Mouse (Mus musculus): ENCODE measurements around the gene Agr2. TPM values are rescaled to one million over a fixed set of nuclear protein-coding genes. Genes with fewer than 3 reads are reported as not detected.

The Agr2 gene
- polyA plus RNA-seq, 1 experiment from 2014 or later = 6.9 TPM

- Histone ChIP-seq H3K36me3 (ENCODE audit: control insufficient read depth, insufficient read depth, low read length) (no peaks in the 10 kb centered on the region), H3K9ac (ENCODE audit: low read length) (no peak overlapping the region), H3K4me3 (ENCODE audit: low read length) (no peak overlapping the region), H3K27me3 (ENCODE audit: control insufficient read depth, insufficient read depth, low read depth, low read length) (no peaks in the 10 kb centered on the region; the same call in 1 of the 2 replicates), H3K27ac (ENCODE audit: low read length) (no peak overlapping the region), H3K4me2 (ENCODE audit: low read depth, low read length) (no peak overlapping the region), H3K9me3 (ENCODE audit: control insufficient read depth, low read length) (no peaks in the 10 kb centered on the region), H3K4me1 (replicated peaks; ENCODE audit: control insufficient read depth, insufficient read depth, low read length) (peaks cover 5% of the 10 kb centered on the region; the same call in 1 of the 2 replicates)
- 75% methylated on average over 2 of the region's 2 CpGs for WGBS
- ATAC-seq (ENCODE audit: low read depth) = no peak
Measured at GRCm38 (mm10) chr12:36044691-36045090, 52.0 kb downstream of the Agr2 start.

DNA sequence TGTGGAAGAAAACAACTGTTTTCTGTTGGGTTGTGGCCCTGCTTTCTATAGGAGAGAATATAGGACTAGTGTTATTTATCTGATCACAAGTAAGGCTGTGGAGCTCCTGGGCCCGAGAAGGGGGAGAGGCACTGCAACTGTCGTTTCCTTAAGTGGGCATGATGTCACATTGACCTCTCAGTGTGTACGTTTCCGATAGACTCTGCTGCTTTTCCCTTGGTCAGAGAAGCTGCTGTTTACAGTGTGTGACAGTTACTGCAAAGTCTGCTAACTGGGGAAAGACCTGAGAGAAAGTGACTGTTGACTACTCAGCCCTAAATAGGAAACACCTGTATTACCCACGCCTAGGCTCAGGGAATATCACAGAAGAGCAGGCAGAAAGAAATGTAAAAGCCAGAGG is 53.5 kb downstream of the Agr2 start:
- Histone ChIP-seq H3K36me3 (ENCODE audit: control insufficient read depth, insufficient read depth, low read length) (no peaks in the 10 kb centered on the region), H3K27ac (ENCODE audit: low read length) (no peak overlapping the region), H3K9ac (ENCODE audit: low read length) (no peak overlapping the region), H3K9me3 (ENCODE audit: control insufficient read depth, low read length) (no peaks in the 10 kb centered on the region), H3K4me1 (replicated peaks; ENCODE audit: control insufficient read depth, insufficient read depth, low read length) (peaks cover 5% of the 10 kb centered on the region; the same call in 1 of the 2 replicates), H3K4me2 (ENCODE audit: low read depth, low read length) (no peak overlapping the region), H3K4me3 (ENCODE audit: low read length) (no peak overlapping the region), H3K27me3 (ENCODE audit: control insufficient read depth, insufficient read depth, low read depth, low read length) (no peaks in the 10 kb centered on the region; the same call in 1 of the 2 replicates)
- no peak for ATAC-seq (ENCODE audit: low read depth)
- 20% methylated on average over 5 of the region's 5 CpGs for WGBS

GRCm38 (mm10) chr12:36047593-36047992 is 54.9 kb downstream of the Agr2 start:
- Histone ChIP-seq H3K9ac (ENCODE audit: low read length) (no peak overlapping the region), H3K9me3 (ENCODE audit: control insufficient read depth, low read length) (no peaks in the 10 kb centered on the region), H3K27me3 (ENCODE audit: control insufficient read depth, insufficient read depth, low read depth, low read length) (no peaks in the 10 kb centered on the region), H3K4me1 (replicated peaks; ENCODE audit: control insufficient read depth, insufficient read depth, low read length) (no peaks in the 10 kb centered on the region), H3K4me3 (ENCODE audit: low read length) (no peak overlapping the region), H3K4me2 (ENCODE audit: low read depth, low read length) (no peak overlapping the region), H3K36me3 (ENCODE audit: control insufficient read depth, insufficient read depth, low read length) (no peaks in the 10 kb centered on the region), H3K27ac (ENCODE audit: low read length) (no peak overlapping the region)
- 57% methylated on average over 2 of the region's 2 CpGs for WGBS
- ATAC-seq (ENCODE audit: low read depth) = no peak

DNA sequence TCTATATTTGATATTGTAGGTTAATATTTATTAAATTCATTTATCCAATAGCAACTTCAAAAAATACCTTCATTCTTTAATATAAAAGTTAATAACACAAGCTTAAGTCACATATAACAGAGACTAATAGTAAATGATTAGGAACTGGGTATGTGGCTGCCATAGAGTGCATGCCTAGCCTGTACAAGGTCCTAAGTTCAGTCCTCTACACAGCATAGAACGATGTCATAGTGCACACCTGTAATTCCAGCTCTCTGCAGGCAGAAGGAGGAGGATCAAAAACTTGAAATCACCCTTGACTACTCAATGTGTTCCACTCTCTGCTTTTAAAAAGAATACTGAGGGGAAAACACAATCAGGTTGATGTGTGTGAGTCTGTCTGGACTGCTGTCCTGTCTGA is 57.6 kb downstream of the Agr2 start:
- H3K4me2 ChIP-seq (ENCODE audit: low read depth, low read length) = no peak overlapping the region
- H3K27me3 ChIP-seq (ENCODE audit: control insufficient read depth, insufficient read depth, low read depth, low read length) = no peaks in the 10 kb centered on the region
- ATAC-seq (ENCODE audit: low read depth) = no peak
- H3K4me3 ChIP-seq (ENCODE audit: low read length) = no peak overlapping the region
- H3K27ac ChIP-seq (ENCODE audit: low read length) = no peak overlapping the region
- no peak overlapping the region for H3K9ac ChIP-seq (ENCODE audit: low read length)
- WGBS = 72% methylated on average over 1 of the region's 1 CpGs
- H3K4me1 ChIP-seq (replicated peaks; ENCODE audit: control insufficient read depth, insufficient read depth, low read length) = no peaks in the 10 kb centered on the region
- H3K9me3 ChIP-seq (ENCODE audit: control insufficient read depth, low read length) = no peaks in the 10 kb centered on the region
- H3K36me3 ChIP-seq (ENCODE audit: control insufficient read depth, insufficient read depth, low read length) = no peaks in the 10 kb centered on the region

Other genes starting within 250 kb of the Agr2 start
- 1.2 and 2.7 TPM in 2 replicates for gene Agr3, start 67.3 kb upstream of the Agr2 start, polyA plus RNA-seq (2015; fragmentation: Nextera tagmentation; extraction: Ambion mirVana)
- gene Tspan13, start 49.6 kb downstream of the Agr2 start, polyA plus RNA-seq (2015; fragmentation: Nextera tagmentation; extraction: Ambion mirVana) = 134 and 139 TPM in 2 replicates
- 36.9 and 39.2 TPM in 2 replicates for gene Ankmy2, start 164.2 kb downstream of the Agr2 start, polyA plus RNA-seq (2015; fragmentation: Nextera tagmentation; extraction: Ambion mirVana)
- gene Bzw2, start 165.2 kb downstream of the Agr2 start, polyA plus RNA-seq (2015; fragmentation: Nextera tagmentation; extraction: Ambion mirVana) = 132 and 157 TPM in 2 replicates

Data from lung, embryonic 16.5 days (tissue).